Comparison of ENCODE assay signal across 21 mouse cellular contexts in genomic region chr5:88890146-88890545, GRCm38 (mm10). TPM values are rescaled to one million over a fixed set of nuclear protein-coding genes. Genes with fewer than 3 reads are reported as not detected.
A peak's percentile ranks its signal among the peaks of the same experiment; 100 is the strongest.
DNase-seq lines count a peak whose midpoint lies in the region; TF ChIP-seq lines count a peak whose summit lies in the region.
"Had no signal": no experiment of that assay in that cellular context is flagged by ENCODE, and none has a peak within 500 bp of the region (broad histone marks: within the 10 kb centered on the region; RNA-seq: fewer than 3 reads in every experiment).

No protein-coding gene starts in this region.

- H3K27me3 ChIP-seq in cerebellum, adult 2 months (ENCODE audit: control insufficient read depth, insufficient read depth, low read length) = no peaks in the 10 kb centered on the region
- H3K27me3 ChIP-seq: CH12.LX; heart, embryonic 12.5 days had no signal

- TF ChIP-seq CTCF in cerebellum, adult 2 months (IDR thresholded peaks at IDR 0.05; ENCODE audit: borderline replicate concordance, insufficient read depth, low read depth, low read length) = no peak

- no peak for TF ChIP-seq POLR2A in cerebellum, adult 2 months (IDR thresholded peaks at IDR 0.05; ENCODE audit: borderline replicate concordance, insufficient read depth, low read length)

- intact Hi-C loops in heart, postnatal 14 days (cut with DNase I) = no loop called here

- no peak overlapping the region for H3K4me3 ChIP-seq in cerebellum, adult 2 months (replicated peaks; ENCODE audit: insufficient read depth, low read depth, low read length)
- H3K4me3 ChIP-seq: embryonic facial prominence, embryonic 15.5 days; erythroblast, embryonic 14.5 days; forebrain, embryonic 10.5 days; heart, embryonic 12.5 days had no signal

- H3K4me1 ChIP-seq in cerebellum, adult 2 months (ENCODE audit: control insufficient read depth, insufficient read depth, low read length) = peaks cover 17% of the 10 kb centered on the region; the same call in 1 of the 2 replicates

- H3K27ac ChIP-seq in cerebellum, adult 2 months (ENCODE audit: insufficient read depth, low read length) = no peak overlapping the region
- H3K27ac ChIP-seq: embryonic facial prominence, embryonic 15.5 days; forebrain, embryonic 10.5 days; hindbrain, embryonic 15.5 days had no signal

- 26% methylated on average over 4 of the region's 4 CpGs for WGBS in cerebellum, adult 2 months

- DNase-seq in heart, adult 11 months = peak; percentile 65
- DNase-seq in heart, postnatal 14 days = no peak
- peak; percentile 79 for DNase-seq in brain, adult 2 months (ENCODE audit: low read depth, low spot score)
- DNase-seq in cerebellum, adult 2 months = peak; percentile 80 to 87
- peak; percentile 86 to 90 for DNase-seq in cerebellum, postnatal 10 days
- no peak for DNase-seq in thymus, postnatal 36 days
- no peak for DNase-seq in MN1 (ENCODE audit: low spot score)
- no peak for DNase-seq in ovary, postnatal 14 days (ENCODE audit: low spot score)
- DNase-seq: adrenal gland, adult 2 months; adrenal gland, postnatal 25 days; embryo, embryonic 11 days; gastrocnemius, postnatal 10 days; heart, postnatal 36 days; kidney, adult 2 months had no signal

RNA-seq across cellular contexts. Expression of gene Slc4a4, which starts 3.5 kb away (rescaled TPM):
- total RNA-seq in heart, postnatal 14 days (2021) = 10 to 100 TPM; 16.6 to 22.0 TPM
- 114 and 118 TPM in 2 replicates for polyA plus RNA-seq in cerebellum, adult 2 months (2012; rRNA removed)
- total RNA-seq: CH12.LX; common myeloid progenitor, adult 5-6 weeks had no signal
- polyA plus RNA-seq: erythroblast, embryonic 14.5 days had no signal

Comparison
In these comparisons a context has a peak if more than half of its experiments do, and no peak if none do; other contexts are left out.
1. DNase-seq: peak in heart, adult 11 months (single experiment), brain, adult 2 months (single experiment), cerebellum, adult 2 months (2 of 2) and cerebellum, postnatal 10 days (2 of 2); none in heart, postnatal 14 days (0 of 2), thymus, postnatal 36 days (0 of 2), MN1 (single experiment) and ovary, postnatal 14 days (single experiment).